Mouse (Mus musculus): ENCODE measurements around the gene Rnf10.

Rnf10 gene

GRCm38 (mm10) chr5:115275998-115276397 is 3.3 kb upstream of the Rnf10 start:
- DNase-seq (ENCODE audit: low spot score in 2 of 2): no peak

- DNase-seq (ENCODE audit: low spot score in 2 of 2): no peak
Measured at GRCm38 (mm10) chr5:115274771-115275170, 2.1 kb upstream of the Rnf10 start.

GRCm38 (mm10) chr5:115274353-115274752 is 1.7 kb upstream of the Rnf10 start:
- DNase-seq (ENCODE audit: low spot score in 2 of 2): no peak

- DNase-seq (ENCODE audit: low spot score in 2 of 2): no peak
Measured at GRCm38 (mm10) chr5:115273549-115274135, 944 bp upstream of the Rnf10 start.

- DNase-seq (ENCODE audit: low spot score in 2 of 2): peak; percentile 40 to 65
Measured at GRCm38 (mm10) chr5:115271931-115272811, 527 bp downstream of the Rnf10 start.

- DNase-seq (ENCODE audit: low spot score in 2 of 2): no peak
Measured at GRCm38 (mm10) chr5:115269969-115270368, 2.7 kb downstream of the Rnf10 start.

- DNase-seq (ENCODE audit: low spot score in 2 of 2): no peak
Measured at GRCm38 (mm10) chr5:115268266-115268665, 4.4 kb downstream of the Rnf10 start.

GRCm38 (mm10) chr5:115267469-115268045 is 5.1 kb downstream of the Rnf10 start:
- DNase-seq (ENCODE audit: low spot score in 2 of 2): no peak

GRCm38 (mm10) chr5:115266787-115267468 is 5.8 kb downstream of the Rnf10 start:
- no peak for DNase-seq (ENCODE audit: low spot score in 2 of 2)

- no peak for DNase-seq (ENCODE audit: low spot score in 2 of 2)
Measured at GRCm38 (mm10) chr5:115266340-115266739, 6.4 kb downstream of the Rnf10 start.

GRCm38 (mm10) chr5:115262502-115263291 is 10.0 kb downstream of the Rnf10 start:
- DNase-seq (ENCODE audit: low spot score in 2 of 2): no peak

- DNase-seq (ENCODE audit: low spot score in 2 of 2): no peak
Measured at GRCm38 (mm10) chr5:115261880-115262279, 10.8 kb downstream of the Rnf10 start.

- no peak for DNase-seq (ENCODE audit: low spot score in 2 of 2)
Measured at GRCm38 (mm10) chr5:115261141-115261540, 11.6 kb downstream of the Rnf10 start.

- DNase-seq (ENCODE audit: low spot score in 2 of 2): no peak
Measured at GRCm38 (mm10) chr5:115260356-115260755, 12.3 kb downstream of the Rnf10 start.

- DNase-seq (ENCODE audit: low spot score in 2 of 2): no peak
Measured at GRCm38 (mm10) chr5:115256909-115257546, 15.7 kb downstream of the Rnf10 start.

GRCm38 (mm10) chr5:115255472-115255871 is 17.2 kb downstream of the Rnf10 start:
- DNase-seq (ENCODE audit: low spot score in 2 of 2): no peak

- DNase-seq (ENCODE audit: low spot score in 2 of 2): no peak
Measured at GRCm38 (mm10) chr5:115240191-115240590, 32.5 kb downstream of the Rnf10 start.

- DNase-seq (ENCODE audit: low spot score in 2 of 2): no peak
Measured at GRCm38 (mm10) chr5:115238729-115239195, 33.9 kb downstream of the Rnf10 start.

- peak; percentile 88 to 91 for DNase-seq (ENCODE audit: low spot score in 2 of 2)
Measured at GRCm38 (mm10) chr5:115237803-115238728, 34.6 kb downstream of the Rnf10 start.
